Mouse (Mus musculus) heart, adult 8-10 months (tissue): Measurements from ENCODE around the gene Slc6a5. TPM values are rescaled to one million over a fixed set of nuclear protein-coding genes. Genes with fewer than 3 reads are reported as not detected.
"Not testable (repeated sequence)": the region's sequence is repeated elsewhere in the genome, so short reads cannot be mapped to it uniquely, and the experiment has no call there.

Experiments used
- DNase-seq: peaks from one replicate; pipeline ENCODE4 v3.0.0; 2022; ENCODE audit warnings: low spot score
- total RNA-seq, 4 experiments: library from RNA; stranded (reverse); gene quantifications; 2 replicates each; pipeline ENCODE4 v1.2.4; 2022

Slc6a5 gene
- total RNA-seq, 4 experiments from 2014 or later: not detected

DNA sequence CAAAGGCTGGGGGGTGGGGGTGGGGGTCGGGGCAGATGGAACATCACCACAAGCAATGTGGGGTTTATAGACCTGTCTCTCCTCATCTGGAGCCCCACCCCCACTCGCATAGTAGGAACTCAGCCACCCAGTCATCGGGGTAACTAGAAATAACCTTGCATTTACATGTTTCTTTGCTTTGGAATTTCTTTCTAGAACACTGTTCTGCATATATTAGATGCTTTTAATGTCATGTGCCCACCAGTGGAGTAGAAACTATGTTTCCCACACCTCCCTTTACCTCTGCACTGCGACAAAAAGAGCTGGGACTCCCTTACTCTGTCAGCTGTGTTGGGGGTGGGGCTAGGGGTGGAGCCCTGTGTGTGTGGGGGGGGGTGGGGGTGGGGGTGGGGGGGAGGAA lies 3.2 kb downstream of the Slc6a5 start:
- no peak for DNase-seq

DNA sequence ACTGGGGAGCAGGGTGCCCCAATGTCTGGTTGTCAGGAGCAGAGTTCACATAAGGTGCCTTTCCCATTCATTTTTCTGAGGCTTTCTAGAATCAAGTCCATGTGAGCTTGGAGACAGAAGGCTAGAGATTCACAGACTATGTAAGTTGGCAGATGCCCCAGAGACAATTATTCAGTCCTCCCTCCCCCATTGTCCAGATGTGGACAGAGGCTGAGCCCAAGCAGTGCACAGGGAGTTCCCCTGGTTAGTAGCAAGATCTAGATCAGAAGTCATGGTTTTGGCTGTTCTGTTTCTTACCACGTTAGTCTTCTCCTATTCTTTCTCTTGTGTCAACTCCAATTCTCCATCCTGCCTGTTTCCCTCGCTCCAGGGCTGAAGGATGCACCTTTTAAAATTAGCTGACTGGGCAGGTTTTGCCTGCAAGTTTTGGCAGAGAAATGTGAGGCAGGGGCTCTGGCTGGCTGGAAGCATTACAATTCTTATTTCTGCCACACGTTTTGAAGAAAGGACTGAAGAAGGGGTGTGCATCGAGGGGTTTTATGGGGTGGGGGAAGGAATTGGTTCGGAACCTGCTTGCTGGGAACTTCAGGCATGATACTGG lies 3.9 kb downstream of the Slc6a5 start:
- DNase-seq: no peak

DNA sequence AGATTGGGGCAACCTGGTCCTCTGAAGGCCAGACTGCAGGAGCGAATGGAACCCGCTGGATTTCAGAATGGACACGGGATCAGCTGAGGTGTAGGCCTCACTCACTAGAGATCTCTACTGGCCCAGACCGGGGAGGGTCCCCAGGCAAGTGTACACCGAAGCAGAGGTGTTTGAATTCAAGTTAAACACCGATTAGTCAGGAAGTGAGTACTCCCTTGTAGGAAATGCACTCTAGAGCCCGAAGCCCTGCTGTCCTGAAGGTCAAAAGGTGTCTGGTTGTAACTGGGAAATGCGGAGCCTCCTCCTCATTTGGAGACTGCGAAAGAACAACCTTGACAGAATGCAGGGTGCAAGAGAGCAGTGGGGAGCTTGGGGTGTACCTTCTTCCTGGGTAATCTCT lies 5.0 kb downstream of the Slc6a5 start:
- DNase-seq: no peak

DNA sequence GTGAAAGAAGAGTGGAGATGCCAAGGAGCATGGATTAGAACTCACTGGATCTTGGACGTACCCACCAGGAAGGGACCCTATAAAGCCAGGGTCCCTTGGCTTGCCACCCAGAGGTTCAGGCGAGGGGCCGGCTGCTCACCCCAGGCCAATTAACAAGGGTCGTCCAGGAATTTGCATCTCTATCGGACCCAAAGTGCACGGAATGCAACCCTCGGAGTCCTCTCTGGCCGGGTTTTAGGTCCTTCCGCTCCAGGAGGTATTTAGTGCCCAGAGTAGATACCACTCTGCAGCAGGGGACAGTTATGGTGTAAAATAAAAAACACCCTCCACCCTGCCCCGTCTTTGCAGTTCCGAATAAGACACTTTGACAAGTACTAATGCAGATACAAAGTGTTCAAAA lies 5.5 kb downstream of the Slc6a5 start:
- no peak for DNase-seq

DNA sequence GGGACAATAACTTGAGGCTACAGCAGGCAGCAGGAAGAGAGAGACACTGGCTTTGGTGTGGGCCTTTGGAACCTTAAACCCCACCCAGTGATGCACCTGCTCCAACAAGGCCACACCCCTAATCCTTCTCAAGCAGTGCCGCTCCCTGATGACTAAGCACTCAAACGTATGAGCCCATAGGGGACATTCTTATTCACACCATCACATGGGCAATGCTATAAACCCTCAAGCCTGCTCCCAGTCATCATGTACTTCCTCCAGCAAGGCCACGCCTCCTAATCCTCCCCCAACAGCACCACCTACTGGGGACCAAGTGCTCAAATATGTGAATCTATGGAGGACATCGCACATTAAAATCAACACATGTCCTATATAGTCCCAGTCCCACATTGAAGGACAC lies 9.5 kb downstream of the Slc6a5 start:
- DNase-seq: no peak

DNA sequence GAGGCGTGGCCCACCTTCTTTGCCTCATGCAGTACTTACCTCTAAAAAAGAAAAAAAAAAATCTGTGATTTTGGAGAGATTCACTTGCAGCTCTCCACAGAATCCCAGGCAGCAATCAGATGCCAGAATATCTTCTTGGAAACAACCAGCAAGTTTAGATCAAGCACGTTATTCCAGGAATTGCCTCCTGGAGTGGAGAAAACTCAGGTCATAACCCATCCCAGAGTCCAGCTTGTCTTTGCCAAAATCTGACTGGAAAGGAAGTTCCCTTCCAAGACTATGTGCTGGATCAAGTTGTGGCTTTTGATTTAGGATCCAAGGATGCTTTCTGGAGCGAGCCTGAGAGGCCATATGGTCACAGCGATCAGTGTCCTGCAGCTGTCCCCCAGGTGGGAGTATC lies 10.8 kb downstream of the Slc6a5 start:
- DNase-seq: no peak

DNA sequence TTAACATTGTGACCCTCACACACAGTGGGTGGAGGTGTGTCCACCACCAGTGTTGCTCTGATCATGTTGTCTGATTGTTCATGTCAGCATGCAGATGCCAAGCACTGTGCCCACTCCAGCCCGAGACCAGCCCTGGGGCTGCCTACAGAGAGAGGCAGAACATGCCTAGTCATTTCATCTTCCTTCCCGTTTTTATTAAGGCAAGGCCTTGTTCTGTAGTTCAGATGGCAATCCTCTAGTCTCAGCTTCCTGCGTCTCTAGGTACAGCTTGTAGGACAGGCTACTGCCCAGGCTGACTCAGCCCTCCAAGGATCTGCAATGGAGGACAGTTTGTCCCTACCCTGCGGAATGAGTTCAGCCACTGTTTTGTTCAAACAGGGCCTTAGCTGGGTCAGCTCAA lies 13.0 kb downstream of the Slc6a5 start:
- peak; percentile 14 for DNase-seq

DNA sequence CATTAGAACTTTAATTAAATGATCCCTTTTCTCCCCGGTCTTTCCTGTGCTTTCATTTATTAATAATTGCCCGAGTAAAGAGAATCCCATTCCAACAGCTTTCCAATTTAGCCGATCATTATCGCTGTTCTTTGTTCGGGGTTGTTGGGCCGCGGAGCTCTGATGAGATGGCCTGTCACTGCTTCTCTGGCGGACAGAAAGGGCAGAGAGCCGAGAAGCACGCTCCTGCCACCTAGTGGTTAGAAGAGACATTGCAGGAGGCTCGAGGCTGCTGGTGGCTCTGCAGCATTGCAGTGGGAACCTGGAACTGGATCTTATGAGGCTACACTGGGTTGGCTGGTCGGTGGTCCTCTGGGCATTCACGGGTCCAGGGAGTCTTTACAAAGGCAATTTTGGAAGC lies 13.4 kb downstream of the Slc6a5 start:
- DNase-seq: peak; percentile 72

DNA sequence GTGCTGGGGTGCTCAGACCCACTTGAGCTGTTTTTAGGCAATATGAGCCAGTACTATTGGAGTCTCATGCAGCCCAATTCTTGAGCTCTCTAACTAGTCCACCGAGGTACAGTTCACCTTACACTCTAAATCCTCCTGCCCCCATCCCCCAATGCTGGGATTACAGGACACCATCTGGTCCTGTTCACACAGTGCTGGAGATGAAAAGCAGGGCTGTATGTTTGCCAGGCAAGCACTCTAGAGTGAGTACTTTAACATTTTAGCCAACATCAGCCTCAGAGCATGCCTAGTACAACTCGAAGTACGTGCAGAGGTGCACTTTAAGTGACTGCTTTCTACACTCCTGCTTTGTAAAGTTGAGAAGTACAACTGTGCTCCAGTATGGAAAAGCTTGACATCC lies 18.6 kb downstream of the Slc6a5 start:
- DNase-seq: no peak

DNA sequence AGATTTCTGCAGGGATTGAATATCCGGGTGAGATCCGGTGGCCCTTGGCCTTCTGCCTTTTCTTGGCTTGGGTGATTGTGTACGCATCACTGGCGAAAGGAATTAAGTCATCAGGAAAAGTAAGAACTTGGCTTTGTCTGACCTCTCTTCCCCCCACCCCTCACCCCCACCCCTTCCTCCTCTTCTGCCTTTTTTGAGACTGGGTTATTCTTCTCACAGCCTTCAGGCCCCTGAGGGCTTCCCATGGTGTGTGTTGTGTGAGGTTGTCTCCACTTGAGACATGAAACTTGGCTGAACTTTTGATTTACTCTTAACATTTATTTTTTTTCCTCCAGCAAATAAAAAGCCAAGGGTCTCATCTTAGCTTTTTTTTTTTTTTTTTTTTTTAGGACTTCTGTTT lies 20.1 kb downstream of the Slc6a5 start:
- no peak for DNase-seq

DNA sequence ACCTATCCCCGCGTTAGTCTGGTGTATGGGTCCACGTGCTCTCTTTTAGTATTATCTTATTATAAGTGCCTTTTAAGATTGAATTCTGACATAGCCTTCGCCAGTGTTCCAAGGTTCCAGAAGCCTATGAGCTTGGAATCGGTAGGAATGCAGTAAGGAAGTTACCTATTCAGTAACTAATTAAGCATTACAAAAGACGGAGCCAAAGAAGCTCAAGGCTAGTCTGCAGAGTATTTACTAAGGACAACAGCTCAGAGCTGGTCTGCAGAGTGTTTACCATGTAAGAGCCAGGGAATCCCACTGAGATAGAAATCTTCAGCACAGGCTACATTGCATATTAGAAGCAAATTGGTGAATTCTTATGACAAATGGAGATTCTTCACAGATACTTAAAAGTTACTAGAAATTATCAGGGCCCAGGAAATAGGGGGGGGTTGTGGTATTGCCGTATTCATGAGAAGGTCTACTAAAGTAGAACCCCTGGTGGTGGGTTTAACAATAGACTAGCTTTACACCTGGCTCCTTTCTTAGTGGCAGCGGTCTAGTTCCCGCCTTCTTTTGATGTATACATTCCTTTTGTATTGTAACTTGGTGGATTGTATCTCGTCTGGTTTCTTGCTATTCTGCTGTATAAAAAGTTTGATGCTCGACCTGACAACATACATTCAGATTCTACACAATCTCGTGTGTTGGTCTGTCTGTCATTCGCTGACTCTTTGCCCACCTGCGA lies 23.6 kb downstream of the Slc6a5 start:
- not testable (repeated sequence) for DNase-seq

DNA sequence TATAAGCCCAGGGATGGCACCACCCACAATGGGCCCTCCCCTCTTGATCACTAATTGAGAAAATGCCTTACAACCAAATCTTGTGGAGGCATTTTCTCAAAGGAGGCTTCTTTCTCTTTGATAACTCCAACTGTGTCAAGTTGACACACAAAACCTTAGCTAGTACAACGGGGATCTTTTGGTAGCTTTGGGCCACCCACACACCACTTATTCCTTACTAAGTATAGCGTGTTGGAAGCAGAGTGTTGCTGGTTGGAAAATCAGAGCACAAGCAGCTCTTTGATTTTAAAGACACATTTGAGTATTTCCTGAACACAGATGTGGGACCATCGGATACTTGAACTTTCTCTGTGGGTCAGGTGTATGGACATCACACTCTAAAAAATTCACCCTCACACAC lies 26.9 kb downstream of the Slc6a5 start:
- DNase-seq: no peak

DNA sequence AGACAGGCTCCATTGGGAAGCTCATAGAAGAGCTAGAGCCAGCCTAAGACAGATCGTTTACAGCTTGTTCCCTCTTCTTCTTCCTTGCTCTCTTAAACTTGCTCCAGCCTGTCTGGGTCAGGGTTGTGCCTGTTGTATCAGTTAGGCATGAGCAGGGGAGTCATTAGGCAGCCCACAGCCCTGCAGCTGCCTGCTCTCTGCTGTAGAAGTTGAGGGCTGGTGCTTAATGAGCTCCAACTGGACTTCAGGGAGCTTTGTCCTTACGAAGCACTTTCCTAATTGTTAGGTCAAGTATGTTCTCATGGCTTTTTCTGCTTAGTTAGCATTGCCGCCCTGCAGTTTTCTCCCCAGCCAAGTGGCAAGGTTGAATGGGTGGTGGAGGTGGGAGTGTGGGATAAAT lies 32.1 kb downstream of the Slc6a5 start:
- no peak for DNase-seq

DNA sequence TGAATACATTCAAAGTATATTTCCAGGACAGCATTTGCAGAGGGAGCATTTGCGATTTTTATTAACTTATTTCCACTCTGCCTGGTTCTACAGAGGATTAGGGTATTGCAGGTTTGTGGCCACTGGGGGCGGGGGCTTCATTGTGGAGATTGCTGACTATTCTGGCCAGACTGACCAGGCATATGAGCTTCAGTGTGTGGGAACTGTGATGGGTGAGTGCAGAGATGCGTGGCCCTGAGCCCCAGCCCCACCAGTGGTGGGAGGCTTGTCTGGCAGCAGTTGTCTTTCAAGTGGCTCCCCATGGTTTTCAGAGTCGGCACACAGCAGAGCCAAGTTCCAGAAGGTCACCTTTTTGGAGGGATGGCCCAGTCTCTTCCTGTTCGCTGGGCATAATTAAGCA lies 32.5 kb downstream of the Slc6a5 start:
- no peak for DNase-seq

DNA sequence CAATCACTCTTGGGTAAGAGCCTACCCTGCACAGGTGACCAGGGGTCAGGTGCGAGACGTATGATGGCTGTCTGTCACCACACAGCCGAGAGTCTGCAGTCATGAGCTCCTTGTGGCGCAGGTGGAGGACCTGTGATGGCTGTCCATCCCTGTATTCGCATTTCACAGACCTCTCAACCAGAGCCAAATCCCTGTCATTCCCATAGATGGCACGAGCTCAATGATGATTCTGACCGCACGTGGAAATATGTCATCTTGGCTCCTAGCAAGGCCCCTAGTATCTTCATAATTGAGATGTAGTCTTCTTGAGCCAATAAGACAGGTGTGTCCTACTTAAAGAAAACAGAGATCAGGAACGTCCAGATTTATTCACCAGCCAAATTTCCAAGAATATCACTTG lies 36.7 kb downstream of the Slc6a5 start:
- no peak for DNase-seq

DNA sequence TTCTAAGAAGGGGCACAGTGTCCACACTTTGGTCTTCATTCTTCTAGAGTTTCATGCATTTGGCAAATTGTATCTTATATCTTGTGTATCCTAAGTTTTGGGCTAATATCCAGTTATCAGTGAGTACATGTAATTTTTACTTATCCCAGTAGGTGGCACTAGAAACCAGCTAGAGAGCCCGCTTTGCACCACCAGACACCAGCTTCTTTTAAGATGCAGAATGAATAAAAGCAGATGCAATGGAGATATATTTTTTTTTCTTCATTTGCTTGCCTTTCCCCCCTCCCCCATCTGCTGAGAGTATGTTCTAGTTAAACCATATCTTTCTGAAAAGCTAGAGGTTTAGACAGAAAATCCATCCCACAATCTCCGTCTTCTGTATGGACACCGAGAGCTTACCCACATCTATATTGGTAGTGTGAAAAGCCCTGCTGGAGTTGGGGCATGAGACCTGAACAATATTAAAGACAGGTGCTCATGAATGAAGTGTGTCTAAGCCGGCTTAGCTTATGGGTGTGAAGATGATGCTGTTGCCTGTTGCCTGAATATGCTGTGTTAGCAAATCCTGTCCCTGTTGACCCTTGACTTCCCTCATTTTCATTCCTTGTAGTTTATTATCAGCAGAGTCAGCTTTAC lies 43.7 kb downstream of the Slc6a5 start:
- DNase-seq: peak; percentile 1

DNA sequence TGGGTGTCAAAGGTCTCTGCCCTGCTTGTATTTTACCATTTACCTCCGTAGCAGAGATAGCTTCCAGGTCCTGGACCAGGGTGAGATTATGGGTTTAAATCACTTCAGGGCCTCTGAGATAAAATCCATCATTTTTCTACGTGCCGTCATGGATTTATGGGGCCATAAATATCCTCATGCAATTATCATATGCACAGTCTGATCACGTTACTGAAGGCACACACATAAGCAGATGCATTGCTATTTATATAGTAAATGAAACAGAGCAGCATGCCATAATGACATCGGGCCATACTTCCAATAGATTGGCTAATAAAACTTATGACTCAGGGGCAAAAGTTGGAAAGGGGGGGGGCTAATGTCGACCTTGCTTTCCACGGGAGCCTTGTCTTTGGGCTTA lies 44.9 kb downstream of the Slc6a5 start:
- no peak for DNase-seq

DNA sequence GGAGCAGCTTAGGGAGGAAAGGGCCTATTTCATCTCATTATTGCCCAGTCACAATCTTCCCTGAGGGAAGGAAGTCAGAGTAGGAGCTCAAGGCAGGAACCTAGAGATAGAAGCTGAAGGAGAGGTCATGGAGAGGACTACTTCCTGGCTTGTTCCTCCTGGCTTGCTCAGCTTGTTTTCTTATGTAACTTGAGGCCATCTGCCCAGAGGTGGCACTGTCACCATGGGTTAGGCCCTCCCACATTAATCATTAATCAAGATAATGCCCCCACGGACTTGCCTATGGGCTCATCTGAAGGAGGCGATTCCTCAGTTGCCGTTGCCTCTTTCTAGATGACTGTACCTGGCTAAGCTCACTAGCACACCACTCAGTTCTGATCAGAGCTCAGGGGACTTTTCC lies 47.2 kb downstream of the Slc6a5 start:
- DNase-seq: no peak

DNA sequence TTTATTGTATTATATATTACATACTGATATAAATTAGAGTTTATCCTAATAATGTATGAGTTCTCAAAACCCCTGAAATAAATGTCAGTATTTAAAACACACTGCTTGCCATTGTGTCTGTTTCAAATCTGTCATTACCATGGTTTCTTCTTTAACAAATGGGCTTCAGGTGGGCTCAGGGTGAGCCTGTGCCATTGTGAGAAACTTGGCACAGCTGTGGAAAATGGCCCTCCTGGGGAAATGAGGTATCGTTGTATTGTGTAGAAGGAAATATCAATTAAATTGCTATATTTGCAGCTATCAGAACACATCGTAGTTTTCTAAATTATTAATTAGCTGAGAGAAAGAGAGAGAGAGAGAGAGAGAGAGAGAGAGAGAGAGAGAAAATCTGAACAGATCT lies 53.8 kb downstream of the Slc6a5 start:
- no peak for DNase-seq

DNA sequence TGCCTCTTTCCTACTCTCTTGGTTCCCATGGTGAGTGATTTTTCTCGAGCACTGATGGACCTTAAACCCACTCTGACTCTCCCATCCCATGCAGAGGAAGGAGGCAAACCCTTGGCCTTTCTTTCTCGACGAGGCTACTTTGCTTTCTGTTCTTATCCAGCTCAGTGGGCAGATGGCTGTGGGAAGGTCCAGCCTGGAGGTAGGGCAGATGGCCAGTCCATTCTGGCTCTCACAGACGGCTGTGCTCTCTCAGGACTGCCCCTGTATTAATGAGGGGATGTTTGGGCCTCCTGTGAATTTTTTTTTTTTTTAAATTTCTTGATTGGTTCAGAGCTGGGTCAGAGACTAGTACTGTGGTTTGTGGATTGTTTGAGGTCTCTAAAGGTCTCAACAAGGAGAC lies 59.6 kb downstream of the Slc6a5 start:
- no peak for DNase-seq

DNA sequence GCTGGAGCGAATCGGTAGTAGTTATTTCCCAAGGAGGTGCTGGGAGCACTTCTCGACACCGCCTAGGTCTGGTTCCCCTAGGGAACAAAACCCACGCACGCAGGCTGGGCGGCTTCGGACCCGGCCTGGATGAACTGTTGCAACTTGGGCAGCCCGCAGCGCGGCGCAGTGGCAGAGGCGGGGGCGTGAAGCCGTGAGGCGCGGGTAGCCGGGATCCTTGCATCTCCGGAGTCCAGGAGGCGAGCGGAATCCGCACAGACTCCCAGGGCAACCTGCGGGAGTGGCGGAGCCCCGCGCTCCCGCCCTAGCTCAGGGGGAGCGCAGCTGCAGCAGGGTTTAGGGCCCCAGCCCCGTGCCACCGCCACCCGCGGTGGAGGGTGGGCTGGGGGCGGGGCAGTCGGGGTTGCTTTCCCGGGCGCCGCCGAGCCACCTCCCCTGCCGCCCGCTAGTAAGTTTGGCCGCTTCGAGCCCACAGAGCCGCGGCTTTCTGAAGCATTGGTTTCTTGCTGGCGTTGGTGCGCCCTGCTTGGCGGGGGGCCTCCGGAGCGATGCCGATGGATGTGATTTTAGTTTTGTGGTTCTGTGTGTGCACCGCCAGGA lies 65.0 kb downstream of the Slc6a5 start, which contains the start of gene Nell1:
Gene Nell1, plus strand, starts transcription at position 24 of the 600 bp plus-strand sequence.
- no peak for DNase-seq

DNA sequence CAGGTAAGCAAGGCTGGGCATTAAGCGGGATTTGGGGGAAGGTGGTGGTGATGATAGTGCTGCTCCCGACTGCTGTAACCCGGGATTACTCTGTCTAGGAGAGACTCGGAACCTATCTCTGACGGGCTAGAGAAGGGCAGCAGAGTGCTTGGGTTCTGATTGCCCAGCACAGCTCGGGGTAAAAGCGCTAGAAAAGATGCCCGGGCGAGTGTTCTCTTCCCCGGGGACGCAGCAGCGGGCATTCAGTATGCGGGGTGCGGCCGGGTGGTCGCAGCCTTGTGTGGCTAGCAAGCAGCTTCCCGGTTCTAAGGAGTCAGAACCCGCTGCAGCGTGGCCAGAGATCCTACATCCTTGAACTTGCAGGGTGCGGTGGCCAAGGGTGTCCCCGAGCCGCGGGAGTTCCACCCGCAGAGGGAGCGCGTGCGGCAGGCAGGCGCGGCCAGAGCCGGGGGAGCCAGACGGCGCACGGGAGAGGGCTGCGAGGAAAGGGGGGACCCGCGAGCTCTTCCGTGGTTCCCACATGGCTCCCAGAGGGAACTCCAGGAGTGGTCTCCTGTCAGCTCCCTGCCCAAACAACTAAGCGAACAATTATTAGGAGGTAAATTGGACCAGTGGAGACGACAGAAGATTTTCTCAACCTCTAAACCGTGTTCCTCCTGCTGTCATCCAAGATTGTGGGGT lies 65.6 kb downstream of the Slc6a5 start:
- no peak for DNase-seq
